Mouse (Mus musculus) hematopoietic stem cell, adult 5-6 weeks (primary cell): ENCODE measurements around the gene H2-Q1. TPM values are rescaled to one million over a fixed set of nuclear protein-coding genes. Genes with fewer than 3 reads are reported as not detected.
"Not testable (repeated sequence)": the region's sequence is repeated elsewhere in the genome, so short reads cannot be mapped to it uniquely, and the experiment has no call there.

Experiments used
- ATAC-seq, 2 experiments: fragments of 125-278 bp in 1 of 2; replicated peaks in 1 of 2; 2 replicates each; pipeline ENCODE4 v1.8.0; 2016 to 2017; ENCODE audit warnings: inconsistent platforms in 2 of 2, mild to moderate bottlenecking in 2 of 2, moderate number of reproducible peaks in 2 of 2, low read depth in 1 of 2, moderate TSS enrichment in 1 of 2; ENCODE audit not compliant: low FRiP score in 2 of 2, poor library complexity in 2 of 2, severe bottlenecking in 2 of 2, insufficient read depth in 1 of 2, low TSS enrichment in 1 of 2
- total RNA-seq: library from RNA; stranded (forward); fragments of 172-1452, 232-1000 nt; gene quantifications from 2 replicates; pipeline ENCODE4 v1.2.3, GENCODE M21; 2017

H2-Q1 gene
- total RNA-seq, 1 experiment from 2014 or later = 0.25 TPM

DNA sequence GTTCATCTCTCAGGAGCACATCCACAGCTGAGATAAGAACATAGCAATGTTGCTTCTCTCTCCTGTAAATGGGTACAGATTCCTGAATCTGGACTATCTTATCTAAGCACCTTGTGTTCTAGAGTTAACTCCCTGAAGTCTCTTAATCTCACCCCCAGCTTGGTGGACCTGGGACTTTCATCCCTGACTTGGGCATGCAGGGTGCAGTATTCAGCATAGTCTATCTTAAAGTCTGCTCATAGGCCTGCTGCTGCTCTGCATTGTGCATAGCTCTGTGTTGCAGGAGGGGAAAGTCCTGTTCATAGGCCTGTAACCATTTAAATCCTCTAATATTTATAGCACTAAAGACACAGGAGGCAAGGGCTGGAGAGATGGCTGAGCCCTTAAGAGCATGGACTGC lies 5.8 kb downstream of the H2-Q1 start:
- ATAC-seq = not testable (repeated sequence)

DNA sequence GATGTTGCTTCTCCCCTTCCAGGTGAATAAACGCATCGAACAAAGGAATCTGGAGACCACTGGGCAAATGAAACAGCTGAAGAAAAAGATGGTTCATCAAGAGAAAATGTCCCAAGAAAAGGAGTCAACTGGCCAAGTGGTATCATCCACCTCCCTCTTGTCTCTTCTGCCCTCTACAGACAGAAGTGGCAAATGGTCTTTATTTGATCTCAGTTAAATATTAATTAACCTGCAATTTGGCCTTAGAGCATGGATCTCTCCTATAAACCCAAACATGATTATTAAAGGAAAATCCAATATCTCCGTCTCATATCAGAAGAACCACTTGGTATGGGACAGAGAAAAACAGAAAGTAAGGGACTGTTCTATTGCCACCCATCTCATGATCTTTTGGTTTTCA lies 9.5 kb downstream of the H2-Q1 start:
- not testable (repeated sequence) for ATAC-seq

DNA sequence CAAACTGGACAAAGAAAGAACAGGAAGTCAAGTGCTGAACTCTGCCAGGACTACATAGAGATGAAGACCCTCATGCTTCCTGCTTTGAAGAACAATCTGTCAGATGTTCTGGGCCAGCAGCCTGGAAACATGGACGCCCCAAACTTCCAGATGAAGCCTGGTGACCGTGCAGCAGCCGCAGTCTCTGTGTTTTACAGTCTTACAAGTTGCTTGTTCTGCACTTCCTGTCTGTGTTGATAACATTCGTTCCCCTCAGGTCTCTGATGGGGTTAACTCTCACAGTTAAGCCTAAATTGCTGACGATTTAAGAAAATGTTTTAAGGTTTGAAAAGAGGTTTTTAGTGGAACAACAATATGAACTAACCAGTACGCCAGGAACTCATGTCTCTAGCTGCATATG lies 11.3 kb downstream of the H2-Q1 start:
- ATAC-seq = not testable (repeated sequence)

DNA sequence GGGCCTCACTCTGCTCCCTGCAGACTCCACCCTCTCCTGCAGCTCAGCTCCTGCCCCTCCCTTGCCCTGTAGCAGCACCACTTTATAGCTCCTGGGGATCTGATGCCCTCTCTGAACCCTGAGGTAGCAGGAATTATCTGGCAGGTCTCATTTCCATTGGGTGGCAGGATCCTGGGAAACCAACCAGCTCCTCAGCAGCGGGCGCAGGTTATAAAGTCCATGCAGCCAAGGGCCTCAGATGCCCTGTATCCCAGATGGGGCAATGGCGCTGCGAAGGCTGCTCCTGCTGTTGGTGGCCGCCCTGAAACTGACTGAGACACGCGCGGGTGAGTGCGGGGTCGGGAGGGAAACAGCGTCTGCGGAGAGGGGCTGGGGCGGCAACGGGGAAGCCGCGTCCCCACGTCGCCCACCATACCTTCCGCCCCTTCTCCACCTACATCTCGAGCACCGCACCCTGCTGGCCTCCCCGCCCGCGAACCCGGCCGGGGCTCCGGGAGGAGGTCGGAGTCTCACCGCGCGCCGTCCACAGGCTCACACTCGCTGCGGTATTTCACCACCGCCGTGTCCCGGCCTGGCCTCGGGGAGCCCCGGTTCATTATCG lies 22.0 kb downstream of the H2-Q1 start, which contains the start of gene H2-Q2:
TSS of gene H2-Q2 (plus strand) at position 172 of the 601 bp plus-strand sequence.
- ATAC-seq = no peak

DNA sequence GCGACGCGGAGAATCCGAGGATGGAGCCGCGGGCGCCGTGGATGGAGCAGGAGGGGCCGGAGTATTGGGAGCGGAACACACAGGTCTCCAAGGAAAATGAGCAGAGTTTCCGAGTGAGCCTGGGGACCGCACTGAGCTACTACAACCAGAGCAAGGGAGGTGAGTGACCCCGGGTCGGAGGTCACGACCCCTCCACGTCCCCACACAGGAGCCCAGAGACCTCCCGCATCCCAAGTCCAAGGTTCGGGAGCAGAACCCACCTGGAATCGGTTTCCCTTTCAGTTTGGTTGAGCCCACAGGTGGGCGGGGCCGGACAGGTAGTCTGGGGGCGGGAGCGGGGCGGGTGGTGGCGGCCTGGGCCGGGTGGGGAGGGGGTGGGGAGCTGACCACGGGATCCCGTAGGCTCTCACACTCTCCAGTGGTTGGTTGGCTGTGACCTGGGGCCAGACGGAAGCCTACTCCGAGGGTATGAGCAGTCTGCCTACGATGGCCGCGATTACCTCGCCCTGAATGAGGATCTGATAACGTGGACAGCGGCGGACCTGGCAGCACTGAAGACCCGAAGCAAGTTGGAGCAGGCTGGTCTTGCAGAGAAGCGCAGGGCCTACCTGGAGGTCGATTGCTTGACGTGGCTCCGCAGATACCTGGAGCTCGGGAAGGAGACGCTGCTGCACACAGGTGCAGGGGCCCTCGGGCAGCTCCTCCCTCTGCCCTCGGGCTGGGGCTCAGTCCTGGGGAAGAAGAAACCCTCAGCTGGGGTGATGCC lies 22.7 kb downstream of the H2-Q1 start:
- ATAC-seq = peak in 1 of 2 experiments; percentile 21; a peak in 1 of 4 replicates

DNA sequence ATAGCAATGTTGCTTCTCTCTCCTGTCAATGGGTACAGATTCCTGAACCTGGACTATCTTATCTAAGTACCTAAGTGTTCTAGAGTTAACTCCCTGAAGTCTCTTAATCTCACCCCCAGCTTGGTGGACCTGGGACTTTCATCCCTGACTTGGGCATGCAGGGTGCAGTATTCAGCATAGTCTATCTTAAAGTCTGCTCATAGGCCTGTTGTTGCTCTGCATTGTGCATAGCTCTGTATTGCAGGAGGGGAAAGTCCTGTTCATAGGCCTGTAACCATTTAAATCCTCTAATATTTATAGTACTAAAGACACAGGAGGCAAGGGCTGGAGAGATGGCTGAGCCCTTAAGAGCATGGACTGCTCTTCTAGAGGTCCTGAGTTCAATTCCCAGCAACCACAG lies 27.5 kb downstream of the H2-Q1 start:
- ATAC-seq = not testable (repeated sequence)

DNA sequence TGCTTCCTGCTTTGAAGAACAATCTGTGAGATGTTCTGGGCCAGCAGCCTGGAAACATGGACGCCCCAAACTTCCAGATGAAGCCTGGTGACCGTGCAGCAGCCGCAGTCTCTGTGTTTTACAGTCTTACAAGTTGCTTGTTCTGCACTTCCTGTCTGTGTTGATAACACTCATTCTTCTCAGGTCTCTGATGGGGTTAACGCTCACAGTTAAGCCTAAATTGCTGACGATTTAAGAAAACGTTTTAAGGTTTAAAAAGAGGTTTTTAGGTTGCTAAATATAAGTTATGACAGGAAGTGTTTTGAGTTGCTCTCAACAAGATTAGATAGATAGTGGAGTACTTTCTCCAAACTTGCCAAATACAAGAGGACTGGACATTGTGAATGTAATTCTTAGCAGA lies 33.1 kb downstream of the H2-Q1 start:
- not testable (repeated sequence) for ATAC-seq

DNA sequence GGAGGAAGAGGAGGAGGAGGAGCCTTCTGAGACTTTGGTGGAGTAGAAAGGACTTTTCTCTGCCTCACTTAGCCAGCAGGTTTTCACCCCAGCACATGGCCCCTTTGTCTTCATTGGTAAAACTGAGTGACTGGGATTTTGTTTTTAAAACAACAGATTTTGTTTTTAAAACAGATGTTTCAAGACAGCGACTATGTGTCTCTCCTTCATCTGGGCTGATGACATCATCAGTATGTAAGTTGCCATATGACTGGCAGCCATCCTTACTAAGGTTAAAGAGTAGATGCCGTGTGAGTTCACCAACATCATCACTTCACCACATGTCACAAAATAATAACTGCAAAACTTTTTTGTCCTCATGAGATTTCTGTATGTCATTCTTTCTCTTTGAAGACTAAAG lies 33.9 kb downstream of the H2-Q1 start:
- ATAC-seq = no peak

DNA sequence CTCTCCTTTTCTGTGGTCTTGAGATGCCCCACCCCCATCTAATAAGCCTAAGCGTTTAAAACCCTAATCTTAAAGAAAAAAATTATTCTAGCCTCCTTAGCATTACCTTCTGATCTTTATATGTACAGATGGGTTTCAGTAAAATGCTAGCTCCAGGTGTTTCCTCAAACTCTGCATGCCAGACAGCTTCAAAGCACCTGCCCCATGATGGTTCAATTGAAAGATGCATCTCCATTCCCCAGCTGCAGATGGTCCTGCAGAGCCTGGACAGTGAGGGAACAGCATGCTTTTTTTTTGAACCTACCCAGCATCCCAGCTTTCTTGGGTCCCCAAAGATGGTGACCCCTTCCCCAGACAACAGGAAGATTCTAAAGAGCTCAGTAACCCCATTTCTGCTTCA lies 36.9 kb downstream of the H2-Q1 start:
- ATAC-seq = no peak

DNA sequence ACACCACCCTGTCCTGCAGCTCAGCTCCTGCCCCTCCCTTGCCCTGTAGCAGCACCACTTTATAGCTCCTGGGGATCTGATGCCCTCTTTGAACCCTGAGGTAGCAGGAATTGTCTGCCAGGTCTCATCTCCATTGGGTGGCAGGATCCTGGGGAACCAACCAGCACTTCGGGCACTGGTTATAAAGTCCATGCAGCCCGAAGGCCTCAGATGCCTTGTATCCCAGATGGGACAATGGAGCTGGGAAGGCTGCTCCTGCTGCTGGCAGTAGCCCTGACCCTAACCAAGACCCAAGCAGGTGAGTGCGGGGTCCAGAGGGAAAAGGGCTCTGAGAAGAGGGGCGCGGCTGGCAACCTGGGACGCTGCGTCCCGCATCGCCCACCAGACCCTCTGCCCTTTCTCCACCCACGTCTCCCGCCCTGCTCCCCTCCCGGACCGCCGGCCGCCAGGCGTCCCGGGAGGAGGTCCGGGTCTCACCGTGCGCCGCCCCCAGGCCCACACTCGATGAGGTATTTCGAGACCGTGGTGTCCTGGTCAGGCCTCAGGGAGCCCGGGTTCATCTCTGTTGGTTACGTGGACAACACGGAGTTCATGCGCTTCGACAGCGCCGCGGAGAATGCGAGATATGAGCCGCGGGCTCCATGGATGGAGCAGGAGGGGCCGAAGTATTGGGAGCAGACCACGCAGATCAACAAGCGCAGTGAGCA lies 38.7 kb downstream of the H2-Q1 start:
- peak in 1 of 2 experiments; percentile 7; a peak in 1 of 4 replicates for ATAC-seq

DNA sequence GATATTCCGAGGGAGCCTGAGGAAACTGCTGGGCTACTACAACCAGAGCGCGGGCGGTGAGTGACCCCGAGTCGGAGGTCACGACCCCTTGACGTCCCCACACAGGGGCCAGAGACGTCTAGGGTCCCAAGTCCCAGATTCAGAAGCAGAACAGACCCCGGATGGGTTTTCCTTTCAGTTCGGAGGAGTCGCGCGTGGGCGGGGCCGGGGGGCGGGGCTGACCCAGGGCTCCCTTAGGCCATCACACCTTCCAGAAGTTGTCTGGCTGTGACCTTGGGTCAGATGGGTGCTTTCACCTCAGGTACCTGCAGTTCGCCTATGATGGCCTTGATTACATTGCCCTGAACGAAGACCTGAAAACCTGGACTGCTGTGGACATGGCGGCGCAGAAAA lies 39.3 kb downstream of the H2-Q1 start:
- ATAC-seq = 0 out of 4 replicates have a peak, but pooled peaks of 1 of the 2 experiments have one; percentile 39

Other genes starting within 250 kb of the H2-Q1 start
- not detected in 2 replicates for gene Ly6g6e, start 243.5 kb upstream of the H2-Q1 start, total RNA-seq
- not detected in 2 replicates for gene Ly6g6d, start 242.3 kb upstream of the H2-Q1 start, total RNA-seq
- not detected in 2 replicates for gene Ly6g6f, start 234.8 kb upstream of the H2-Q1 start, total RNA-seq
- gene Abhd16a, start 231.1 kb upstream of the H2-Q1 start, total RNA-seq = 25.9 and 30.0 TPM in 2 replicates
- gene Ly6g5c, start 212.1 kb upstream of the H2-Q1 start, total RNA-seq = not detected in 2 replicates
- gene Ly6g5b, start 205.0 kb upstream of the H2-Q1 start, total RNA-seq = 1.6 TPM in 1 of 2 replicates, not detected in the other
- gene Gpank1, start 198.9 kb upstream of the H2-Q1 start, total RNA-seq = 31.2 and 35.1 TPM in 2 replicates
- 250 and 330 TPM in 2 replicates for gene Csnk2b, start 198.4 kb upstream of the H2-Q1 start, total RNA-seq
- 6.1 and 6.3 TPM in 2 replicates for gene D17H6S53E, start 194.0 kb upstream of the H2-Q1 start, total RNA-seq
- gene Apom, start 188.4 kb upstream of the H2-Q1 start, total RNA-seq = 0.38 TPM in 1 of 2 replicates, not detected in the other
- gene Bag6, start 185.2 kb upstream of the H2-Q1 start, total RNA-seq = 109 and 121 TPM in 2 replicates
- gene Prrc2a, start 155.5 kb upstream of the H2-Q1 start, total RNA-seq = 61.3 and 65.9 TPM in 2 replicates
- 1.8 TPM in 1 of 2 replicates, not detected in the other for gene Aif1, start 144.3 kb upstream of the H2-Q1 start, total RNA-seq
- 85.1 and 145 TPM in 2 replicates for gene Lst1, start 132.0 kb upstream of the H2-Q1 start, total RNA-seq
- 31.4 and 64.0 TPM in 2 replicates for gene Ltb, start 126.0 kb upstream of the H2-Q1 start, total RNA-seq
- gene Tnf, start 118.4 kb upstream of the H2-Q1 start, total RNA-seq = 22.3 and 44.4 TPM in 2 replicates
- not detected in 2 replicates for gene Lta, start 115.1 kb upstream of the H2-Q1 start, total RNA-seq
- 3.1 TPM in 1 of 2 replicates, not detected in the other for gene Gm16181, start 99.6 kb upstream of the H2-Q1 start, total RNA-seq
- gene Atp6v1g2, start 86.7 kb upstream of the H2-Q1 start, total RNA-seq = 3.8 and 5.2 TPM in 2 replicates
- gene Nfkbil1, start 84.6 kb upstream of the H2-Q1 start, total RNA-seq = 4.3 and 15.9 TPM in 2 replicates
- gene Ddx39b, start 78.7 kb upstream of the H2-Q1 start, total RNA-seq = 207 and 226 TPM in 2 replicates
- gene H2-D1, start 57.7 kb upstream of the H2-Q1 start, total RNA-seq = 627 and 791 TPM in 2 replicates
- gene H2-Q2, start 21.8 kb downstream of the H2-Q1 start, total RNA-seq = not detected in 2 replicates
- 110 and 133 TPM in 2 replicates for gene H2-Q4, start 59.2 kb downstream of the H2-Q1 start, total RNA-seq
- 200 and 221 TPM in 2 replicates for gene H2-Q6, start 104.4 kb downstream of the H2-Q1 start, total RNA-seq
- gene H2-Q7, start 118.8 kb downstream of the H2-Q1 start, total RNA-seq = 156 and 169 TPM in 2 replicates
- 0.25 and 2.8 TPM in 2 replicates for gene H2-Q10, start 149.7 kb downstream of the H2-Q1 start, total RNA-seq
- gene Pou5f1, start 185.6 kb downstream of the H2-Q1 start, total RNA-seq = 0.31 and 0.45 TPM in 2 replicates
- 8.0 and 13.1 TPM in 2 replicates for gene Tcf19, start 196.4 kb downstream of the H2-Q1 start, total RNA-seq
- gene Cchcr1, start 196.7 kb downstream of the H2-Q1 start, total RNA-seq = 9.4 and 14.5 TPM in 2 replicates
- gene Psors1c2, start 212.8 kb downstream of the H2-Q1 start, total RNA-seq = not detected in 2 replicates
- not detected in 2 replicates for gene Cdsn, start 231.7 kb downstream of the H2-Q1 start, total RNA-seq
- gene 2300002M23Rik, start 247.0 kb downstream of the H2-Q1 start, total RNA-seq = not detected in 2 replicates